Mouse (Mus musculus): ENCODE measurements at regions not wholly inside any gene's neighbourhood (a gene's known extent, or its start where the extent isn't known, plus 50 kb on each side); places are given as distances from the start of the nearest gene placed in this dataset.

GRCm38 (mm10) chr12:99039497-99040322, 119.3 kb downstream of the Ttc8 start:
- Histone ChIP-seq H3K36me3 (no peaks in the 10 kb centered on the region), H3K4me2 (replicated peaks) (no peak overlapping the region), H3K27ac (no peak overlapping the region), H3K4me3 (no peak overlapping the region), H3K4me1 (no peaks in the 10 kb centered on the region), H3K9me3 (no peaks in the 10 kb centered on the region), H3K27me3 (no peaks in the 10 kb centered on the region), H3K9ac (no peak overlapping the region)
- ATAC-seq (ENCODE audit: insufficient number of reproducible peaks, insufficient read depth, low FRiP score, low TSS enrichment) = no peak
- 58% methylated on average over 9 of the region's 9 CpGs for WGBS

GRCm38 (mm10) chr12:99041606-99042005, 121.2 kb downstream of the Ttc8 start:
- no peaks in the 10 kb centered on the region for H3K9me3 ChIP-seq
- no peak for ATAC-seq (ENCODE audit: insufficient number of reproducible peaks, insufficient read depth, low FRiP score, low TSS enrichment)
- H3K4me1 ChIP-seq = no peaks in the 10 kb centered on the region
- H3K4me3 ChIP-seq = no peak overlapping the region
- no peaks in the 10 kb centered on the region for H3K36me3 ChIP-seq
- H3K27ac ChIP-seq = no peak overlapping the region
- WGBS = 49% methylated on average over 4 of the region's 4 CpGs
- H3K27me3 ChIP-seq = no peaks in the 10 kb centered on the region
- H3K9ac ChIP-seq = no peak overlapping the region
- H3K4me2 ChIP-seq (replicated peaks) = no peak overlapping the region

- Histone ChIP-seq H3K4me1 (no peaks in the 10 kb centered on the region), H3K36me3 (no peaks in the 10 kb centered on the region), H3K9ac (no peak overlapping the region), H3K9me3 (no peaks in the 10 kb centered on the region), H3K4me3 (no peak overlapping the region), H3K4me2 (replicated peaks) (no peak overlapping the region), H3K27ac (no peak overlapping the region), H3K27me3 (no peaks in the 10 kb centered on the region)
- 88% methylated on average over 16 of the region's 16 CpGs for WGBS
- ATAC-seq (ENCODE audit: insufficient number of reproducible peaks, insufficient read depth, low FRiP score, low TSS enrichment) = no peak
Measured at GRCm38 (mm10) chr12:99042918-99043862, 122.8 kb downstream of the Ttc8 start.

DNA sequence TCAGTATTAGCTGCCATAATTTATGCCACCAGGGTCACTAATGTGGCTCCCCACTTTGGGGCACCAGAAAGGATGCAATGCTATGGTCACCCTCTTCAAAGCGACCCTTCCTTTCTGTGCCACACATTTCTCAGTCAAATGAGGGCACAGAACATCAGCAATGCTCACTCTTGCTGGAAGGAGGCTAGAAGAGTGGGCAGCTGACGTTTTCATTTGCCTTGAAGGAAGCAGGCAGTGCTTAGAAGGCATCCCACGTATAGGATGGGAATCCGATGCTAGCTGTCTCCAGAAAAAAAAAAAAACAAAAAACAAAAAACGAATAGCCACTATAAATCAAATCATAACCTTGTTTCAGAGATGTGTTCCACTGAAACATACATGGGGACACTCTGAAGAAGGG, 124.1 kb downstream of the Ttc8 start:
- H3K36me3 ChIP-seq = no peaks in the 10 kb centered on the region
- no peaks in the 10 kb centered on the region for H3K9me3 ChIP-seq
- no peaks in the 10 kb centered on the region for H3K4me1 ChIP-seq
- 65% methylated on average over 5 of the region's 5 CpGs for WGBS
- ATAC-seq (ENCODE audit: insufficient number of reproducible peaks, insufficient read depth, low FRiP score, low TSS enrichment) = no peak
- H3K27me3 ChIP-seq = no peaks in the 10 kb centered on the region
- H3K9ac ChIP-seq = no peak overlapping the region
- no peak overlapping the region for H3K27ac ChIP-seq
- H3K4me2 ChIP-seq (replicated peaks) = no peak overlapping the region
- H3K4me3 ChIP-seq = no peak overlapping the region

GRCm38 (mm10) chr12:99050426-99050825, 130.1 kb downstream of the Ttc8 start:
- H3K4me1 ChIP-seq = no peaks in the 10 kb centered on the region
- H3K9ac ChIP-seq = no peak overlapping the region
- H3K27me3 ChIP-seq = no peaks in the 10 kb centered on the region
- whole genome bisulfite sequencing = 58% methylated on average over 2 of the region's 2 CpGs
- H3K9me3 ChIP-seq = no peaks in the 10 kb centered on the region
- no peak for ATAC-seq (ENCODE audit: insufficient number of reproducible peaks, insufficient read depth, low FRiP score, low TSS enrichment)
- no peak overlapping the region for H3K4me3 ChIP-seq
- no peaks in the 10 kb centered on the region for H3K36me3 ChIP-seq
- H3K27ac ChIP-seq = no peak overlapping the region
- no peak overlapping the region for H3K4me2 ChIP-seq (replicated peaks)

- no peak for ATAC-seq (ENCODE audit: insufficient number of reproducible peaks, insufficient read depth, low FRiP score, low TSS enrichment)
- H3K27ac ChIP-seq = no peak overlapping the region
- WGBS = 80% methylated on average over 7 of the region's 7 CpGs
Measured at GRCm38 (mm10) chr12:99052599-99052998, 132.2 kb downstream of the Ttc8 start.

DNA sequence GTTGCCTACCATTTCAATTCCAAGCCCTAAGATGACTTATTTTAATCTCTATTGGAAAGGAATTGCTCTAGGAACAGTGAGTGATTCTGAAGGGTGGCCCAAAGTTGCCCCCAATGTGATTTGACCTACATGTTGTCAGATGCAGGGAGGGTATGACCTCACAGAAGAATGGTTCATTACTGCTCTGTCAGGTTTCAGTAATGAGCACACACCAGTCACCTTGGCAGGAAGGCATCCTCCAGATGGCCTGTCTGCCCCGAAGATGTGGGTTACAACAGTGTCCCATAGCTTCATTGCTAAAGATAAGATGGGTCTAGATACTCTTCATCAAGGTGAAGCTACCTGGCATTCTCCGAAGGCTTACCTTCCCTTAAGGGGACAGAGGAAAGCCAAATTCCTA, 137.1 kb downstream of the Ttc8 start:
- H3K9me3 ChIP-seq = no peaks in the 10 kb centered on the region
- H3K27ac ChIP-seq = no peak overlapping the region
- H3K4me3 ChIP-seq = no peak overlapping the region
- H3K36me3 ChIP-seq = no peaks in the 10 kb centered on the region
- no peak for ATAC-seq (ENCODE audit: insufficient number of reproducible peaks, insufficient read depth, low FRiP score, low TSS enrichment)
- WGBS = 88% methylated on average over 2 of the region's 2 CpGs
- H3K9ac ChIP-seq = no peak overlapping the region
- H3K4me2 ChIP-seq (replicated peaks) = no peak overlapping the region
- H3K27me3 ChIP-seq = no peaks in the 10 kb centered on the region
- no peaks in the 10 kb centered on the region for H3K4me1 ChIP-seq

More at GRCm38 (mm10) chr12:99052599-99052998, 132.2 kb downstream of the Ttc8 start:
- Histone ChIP-seq H3K4me2 (replicated peaks) (no peak overlapping the region), H3K36me3 (no peaks in the 10 kb centered on the region), H3K27me3 (no peaks in the 10 kb centered on the region), H3K4me3 (no peak overlapping the region), H3K4me1 (no peaks in the 10 kb centered on the region), H3K9me3 (no peaks in the 10 kb centered on the region), H3K9ac (no peak overlapping the region)

GRCm38 (mm10) chr12:99058916-99059315, 138.5 kb downstream of the Ttc8 start:
- Histone ChIP-seq H3K4me1 (no peaks in the 10 kb centered on the region), H3K9me3 (no peaks in the 10 kb centered on the region), H3K4me2 (replicated peaks) (no peak overlapping the region), H3K9ac (no peak overlapping the region), H3K27me3 (no peaks in the 10 kb centered on the region), H3K36me3 (no peaks in the 10 kb centered on the region), H3K4me3 (no peak overlapping the region), H3K27ac (no peak overlapping the region)
- WGBS = 75% methylated on average over 2 of the region's 2 CpGs
- ATAC-seq (ENCODE audit: insufficient number of reproducible peaks, insufficient read depth, low FRiP score, low TSS enrichment) = no peak

- 91% methylated on average over 4 of the region's 4 CpGs for WGBS
- no peaks in the 10 kb centered on the region for H3K4me1 ChIP-seq
- no peak overlapping the region for H3K9ac ChIP-seq
- H3K27me3 ChIP-seq = no peaks in the 10 kb centered on the region
- H3K4me2 ChIP-seq (replicated peaks) = no peak overlapping the region
- H3K4me3 ChIP-seq = no peak overlapping the region
- no peak overlapping the region for H3K27ac ChIP-seq
- no peaks in the 10 kb centered on the region for H3K36me3 ChIP-seq
- no peak for ATAC-seq (ENCODE audit: insufficient number of reproducible peaks, insufficient read depth, low FRiP score, low TSS enrichment)
- H3K9me3 ChIP-seq = no peaks in the 10 kb centered on the region
Measured at GRCm38 (mm10) chr12:99059491-99059890, 139.1 kb downstream of the Ttc8 start.

GRCm38 (mm10) chr12:99060702-99061101, 140.3 kb downstream of the Ttc8 start:
- no peak overlapping the region for H3K4me2 ChIP-seq (replicated peaks)
- no peaks in the 10 kb centered on the region for H3K9me3 ChIP-seq
- no peak overlapping the region for H3K27ac ChIP-seq
- ATAC-seq (ENCODE audit: insufficient number of reproducible peaks, insufficient read depth, low FRiP score, low TSS enrichment) = no peak
- no peak overlapping the region for H3K4me3 ChIP-seq
- H3K9ac ChIP-seq = no peak overlapping the region
- no peaks in the 10 kb centered on the region for H3K27me3 ChIP-seq
- no peaks in the 10 kb centered on the region for H3K4me1 ChIP-seq
- no peaks in the 10 kb centered on the region for H3K36me3 ChIP-seq
- WGBS = 50% methylated on average over 2 of the region's 2 CpGs

DNA sequence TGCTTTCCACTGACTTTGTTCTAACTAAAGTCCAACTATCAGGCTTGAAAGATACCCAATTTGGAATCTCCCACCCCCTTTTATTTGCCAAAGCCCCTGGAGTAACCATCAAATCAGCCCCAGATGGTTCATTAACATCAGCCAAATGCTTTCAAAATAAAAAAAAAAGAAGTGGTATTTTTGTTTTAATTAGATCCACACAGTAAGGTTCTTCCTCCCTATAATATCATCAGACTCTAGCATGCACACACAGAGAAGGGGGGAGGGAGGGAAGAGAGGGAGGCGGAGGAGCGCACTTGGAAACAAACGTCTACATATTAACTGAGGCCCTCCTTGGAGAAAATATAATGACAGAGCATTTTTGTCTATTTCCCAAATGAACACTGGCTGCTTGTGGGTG, 143.1 kb downstream of the Ttc8 start:
- WGBS = 62% methylated on average over 3 of the region's 3 CpGs
- Histone ChIP-seq H3K27ac (no peak overlapping the region), H3K9ac (no peak overlapping the region), H3K4me3 (no peak overlapping the region), H3K4me1 (no peaks in the 10 kb centered on the region), H3K36me3 (no peaks in the 10 kb centered on the region), H3K27me3 (no peaks in the 10 kb centered on the region), H3K4me2 (replicated peaks) (no peak overlapping the region), H3K9me3 (no peaks in the 10 kb centered on the region)
- ATAC-seq (ENCODE audit: insufficient number of reproducible peaks, insufficient read depth, low FRiP score, low TSS enrichment) = no peak

- WGBS = 78% methylated on average over 8 of the region's 8 CpGs
- no peak overlapping the region for H3K9ac ChIP-seq
- no peaks in the 10 kb centered on the region for H3K4me1 ChIP-seq
- H3K27ac ChIP-seq = no peak overlapping the region
- H3K36me3 ChIP-seq = no peaks in the 10 kb centered on the region
- ATAC-seq (ENCODE audit: insufficient number of reproducible peaks, insufficient read depth, low FRiP score, low TSS enrichment) = no peak
- no peaks in the 10 kb centered on the region for H3K9me3 ChIP-seq
- no peaks in the 10 kb centered on the region for H3K27me3 ChIP-seq
- no peak overlapping the region for H3K4me2 ChIP-seq (replicated peaks)
- H3K4me3 ChIP-seq = no peak overlapping the region
Measured at GRCm38 (mm10) chr12:99063885-99064284, 143.5 kb downstream of the Ttc8 start.
